27 mouse cellular contexts compared by ENCODE assay signal in genomic region chr17:47591073-47591472, GRCm38 (mm10). TPM values are rescaled to one million over a fixed set of nuclear protein-coding genes. Genes with fewer than 3 reads are reported as not detected.
DNase-seq lines count a peak whose midpoint lies in the region; ATAC-seq and TF ChIP-seq lines count a peak whose summit lies in the region.
"Had no signal": no experiment of that assay in that cellular context is flagged by ENCODE, and none has a peak within 500 bp of the region (broad histone marks: within the 10 kb centered on the region; RNA-seq: fewer than 3 reads in every experiment).

No protein-coding gene starts in this region.

- H3K4me1 ChIP-seq in megakaryocyte, embryonic 14.5 days, result peaks cover 45% of the 10 kb centered on the region
- peaks cover 9 to 31% of the 10 kb centered on the region in 2 experiments for H3K4me1 ChIP-seq in MEL (ENCODE audit: control insufficient read depth in 1 of 2, insufficient read depth in 2 of 2, low read length in 2 of 2)
- peaks cover 49% of the 10 kb centered on the region for H3K4me1 ChIP-seq in liver, embryonic 13.5 days (replicated peaks)
- peaks cover 18% of the 10 kb centered on the region for H3K4me1 ChIP-seq in liver, postnatal 0 days (ENCODE audit: insufficient read depth)

- H3K4me3 ChIP-seq in megakaryocyte, embryonic 14.5 days (replicated peaks), result peak overlapping the region; percentile 16
- H3K4me3 ChIP-seq in MEL (ENCODE audit: control insufficient read depth in 1 of 2, insufficient read depth in 1 of 2, low read depth in 2 of 2, low read length in 2 of 2), result no peak overlapping the region
- H3K4me3 ChIP-seq in liver, embryonic 13.5 days (replicated peaks), result no peak overlapping the region
- no peak overlapping the region for H3K4me3 ChIP-seq in liver, postnatal 0 days (ENCODE audit: low read depth, low read length)
- H3K4me3 ChIP-seq: embryonic facial prominence, embryonic 12.5 days; embryonic facial prominence, embryonic 15.5 days; heart, embryonic 12.5 days; heart, embryonic 15.5 days; hindbrain, embryonic 10.5 days; hindbrain, embryonic 13.5 days had no signal

- TF ChIP-seq CTCF in MEL (IDR thresholded peaks at IDR 0.05 in 2 of 3, conservative IDR thresholded peaks at IDR 0.05 in 1 of 3; ENCODE audit: control insufficient read depth in 1 of 3, insufficient read depth in 1 of 3, low read depth in 2 of 3, low read length in 3 of 3, poor library complexity in 1 of 3, severe bottlenecking in 1 of 3), result no peak
- TF ChIP-seq CTCF in liver, postnatal 0 days (IDR thresholded peaks at IDR 0.05; ENCODE audit: low read depth), result no peak

- no peaks in the 10 kb centered on the region for H3K27me3 ChIP-seq in megakaryocyte, embryonic 14.5 days (replicated peaks)
- no peaks in the 10 kb centered on the region for H3K27me3 ChIP-seq in MEL (ENCODE audit: control insufficient read depth in 1 of 2, insufficient read depth in 2 of 2, low read length in 2 of 2)
- no peaks in the 10 kb centered on the region for H3K27me3 ChIP-seq in liver, embryonic 13.5 days
- H3K27me3 ChIP-seq in liver, postnatal 0 days (ENCODE audit: insufficient read depth, low read length), result no peaks in the 10 kb centered on the region
- H3K27me3 ChIP-seq: embryonic facial prominence, embryonic 12.5 days; embryonic facial prominence, embryonic 15.5 days; heart, embryonic 12.5 days; heart, embryonic 15.5 days had no signal

- no peak for TF ChIP-seq RAD21 in MEL (IDR thresholded peaks at IDR 0.05; ENCODE audit: low read depth, low read length)

- no peak overlapping the region for H3K4me2 ChIP-seq in liver, embryonic 13.5 days
- no peak overlapping the region for H3K4me2 ChIP-seq in liver, postnatal 0 days (ENCODE audit: low read depth, low read length)
- H3K4me2 ChIP-seq: embryonic facial prominence, embryonic 12.5 days; embryonic facial prominence, embryonic 15.5 days; heart, embryonic 12.5 days; heart, embryonic 15.5 days; hindbrain, embryonic 13.5 days had no signal

- TF ChIP-seq EP300 in MEL (IDR thresholded peaks at IDR 0.05; ENCODE audit: low read depth in 1 of 2, low read length in 2 of 2), result peak in 1 of 2 experiments; percentile 37; a peak in 1 of 4 replicates
- TF ChIP-seq EP300 in liver, postnatal 0 days (IDR thresholded peaks at IDR 0.05; ENCODE audit: low read depth), result peak; percentile 39; the same call in 1 of the 2 replicates

- H3K36me3 ChIP-seq in megakaryocyte, embryonic 14.5 days (replicated peaks; ENCODE audit: low read length), result peaks cover 37% of the 10 kb centered on the region
- peaks cover 0 to 23% of the 10 kb centered on the region in 2 experiments; a peak in 2 of 4 replicates for H3K36me3 ChIP-seq in MEL (ENCODE audit: control insufficient read depth in 1 of 2, insufficient read depth in 2 of 2, low read length in 2 of 2)
- peaks cover 8% of the 10 kb centered on the region for H3K36me3 ChIP-seq in liver, embryonic 13.5 days
- 0 out of 2 replicates have a peak, but pooled peaks cover 8% of the 10 kb centered on the region for H3K36me3 ChIP-seq in liver, postnatal 0 days (replicated peaks; ENCODE audit: insufficient read depth, low read length)
- H3K36me3 ChIP-seq: embryonic facial prominence, embryonic 12.5 days; embryonic facial prominence, embryonic 15.5 days; heart, embryonic 12.5 days; heart, embryonic 15.5 days; hindbrain, embryonic 10.5 days; hindbrain, embryonic 13.5 days had no signal

- H3K9me3 ChIP-seq in megakaryocyte, embryonic 14.5 days, result no peaks in the 10 kb centered on the region
- no peaks in the 10 kb centered on the region for H3K9me3 ChIP-seq in MEL (replicated peaks; ENCODE audit: insufficient read depth, low read length)
- no peaks in the 10 kb centered on the region for H3K9me3 ChIP-seq in liver, embryonic 13.5 days (replicated peaks)
- no peaks in the 10 kb centered on the region for H3K9me3 ChIP-seq in liver, postnatal 0 days (ENCODE audit: low read length)
- H3K9me3 ChIP-seq: embryonic facial prominence, embryonic 12.5 days; embryonic facial prominence, embryonic 15.5 days; G1E; heart, embryonic 12.5 days; heart, embryonic 15.5 days; hindbrain, embryonic 10.5 days; hindbrain, embryonic 13.5 days had no signal

- no peak for ATAC-seq in megakaryocyte, adult 5-6 weeks (ENCODE audit: poor library complexity, severe bottlenecking)
- no peak for ATAC-seq in liver, embryonic 13.5 days (ENCODE audit: low read depth)
- no peak for ATAC-seq in liver, postnatal 0 days
- ATAC-seq: forebrain, embryonic 14.5 days; forebrain, postnatal 0 days; hindbrain, embryonic 16.5 days had no signal

- TF ChIP-seq POLR2A in MEL (IDR thresholded peaks at IDR 0.05; ENCODE audit: control insufficient read depth in 1 of 2, insufficient read depth in 1 of 2, low read depth in 1 of 2, low read length in 2 of 2, poor library complexity in 1 of 2), result no peak

- no peak overlapping the region for H3K27ac ChIP-seq in MEL (ENCODE audit: control insufficient read depth, low read depth, low read length)
- H3K27ac ChIP-seq in liver, embryonic 13.5 days, result peak overlapping the region; percentile 45
- H3K27ac ChIP-seq in liver, postnatal 0 days (ENCODE audit: low read depth), result no peak overlapping the region
- H3K27ac ChIP-seq: embryonic facial prominence, embryonic 12.5 days; embryonic facial prominence, embryonic 15.5 days; heart, embryonic 15.5 days; hindbrain, embryonic 10.5 days; hindbrain, embryonic 13.5 days had no signal

- 14% methylated on average over 3 of the region's 3 CpGs for WGBS in liver, embryonic 13.5 days (ENCODE audit: insufficient replicate concordance)
- WGBS in liver, postnatal 0 days (ENCODE audit: insufficient replicate concordance), result 35% methylated on average over 3 of the region's 3 CpGs

- H3K9ac ChIP-seq in MEL (ENCODE audit: control insufficient read depth, low read depth, low read length, poor library complexity, severe bottlenecking), result no peak overlapping the region
- no peak overlapping the region for H3K9ac ChIP-seq in liver, embryonic 13.5 days
- no peak overlapping the region for H3K9ac ChIP-seq in liver, postnatal 0 days (replicated peaks)
- H3K9ac ChIP-seq: embryonic facial prominence, embryonic 12.5 days; embryonic facial prominence, embryonic 15.5 days; forebrain, postnatal 0 days; heart, embryonic 12.5 days; heart, embryonic 15.5 days; hindbrain, embryonic 13.5 days had no signal

- peak; percentile 34 for DNase-seq in MEL (ENCODE audit: low read depth, low spot score)
- no peak for DNase-seq in liver, embryonic 13.5 days
- no peak for DNase-seq in liver, postnatal 0 days
- DNase-seq in B cell, adult 2 months, result no peak
- no peak for DNase-seq in urinary bladder, postnatal 14 days (ENCODE audit: low spot score)
- DNase-seq: adrenal gland, adult 2 months; adrenal gland, postnatal 14 days; cerebellum, adult 11 months; cerebellum, adult 2 months; cerebellum, adult 9-11 months; cerebellum, postnatal 25 days; forebrain, postnatal 0 days; gastrocnemius, postnatal 25 days; heart, adult 18-20 months; heart, postnatal 10 days; heart, postnatal 36 days had no signal

- H3K79me2 ChIP-seq in MEL (ENCODE audit: control insufficient read depth, insufficient read depth, low read length, poor library complexity), result peaks cover 21% of the 10 kb centered on the region

TF ChIP-seq in MEL, 35 proteins besides CTCF, POLR2A, EP300 and RAD21 (continues in another document):
- TF ChIP-seq MYC (IDR thresholded peaks at IDR 0.05; ENCODE audit: low read depth, low read length) (no peak), GATA1 (IDR thresholded peaks at IDR 0.05; ENCODE audit: low read depth, low read length) (peak; percentile 56), CHD2 (IDR thresholded peaks at IDR 0.05; ENCODE audit: low read length) (no peak)

RNA-seq across cellular contexts. Expression of gene Bysl, which starts 20.2 kb away (rescaled TPM):
- 7.8 and 17.7 TPM in 2 replicates for polyA plus RNA-seq in megakaryocyte, embryonic 14.5 days (2012; ENCODE audit: insufficient read depth, low replicate concordance)
- 4.8 and 5.6 TPM in 2 replicates for total RNA-seq in megakaryocyte, adult 5-6 weeks (2015)
- 6.4 and 7.3 TPM in 2 replicates for total RNA-seq in megakaryocyte, adult 5-6 weeks (2017)
- total RNA-seq in MEL (2012; rRNA removed), result 60.2 and 69.3 TPM in 2 replicates
- 10 to 100 TPM in 1 of 2 experiments, not detected in 1; 85.4 TPM for polyA plus RNA-seq in MEL (2012; ENCODE audit: insufficient read depth in 1 of 2, insufficient read length in 2 of 2, low read depth in 1 of 2, low replicate concordance in 2 of 2, missing spikeins in 1 of 2)
- polyA plus RNA-seq in liver, embryonic 13.5 days (2015; fragmentation: Nextera tagmentation; extraction: Ambion mirVana), result 28.0 and 28.4 TPM in 2 replicates
- 8.9 and 10.6 TPM in 2 replicates for polyA plus RNA-seq in liver, postnatal 0 days (2015; fragmentation: Nextera tagmentation; extraction: Ambion mirVana)

RNA-seq across cellular contexts. Expression of gene Med20, which starts 20.3 kb away (rescaled TPM):
- polyA plus RNA-seq in megakaryocyte, embryonic 14.5 days (2012; ENCODE audit: insufficient read depth, low replicate concordance), result 2.3 TPM in 1 of 2 replicates, not detected in the other
- 17.2 and 18.2 TPM in 2 replicates for total RNA-seq in megakaryocyte, adult 5-6 weeks (2015)
- 32.2 and 33.8 TPM in 2 replicates for total RNA-seq in megakaryocyte, adult 5-6 weeks (2017)
- total RNA-seq in MEL (2012; rRNA removed), result 45.9 and 62.6 TPM in 2 replicates
- 10 to 100 TPM in 1 of 2 experiments, not detected in 1; 45.7 TPM for polyA plus RNA-seq in MEL (2012; ENCODE audit: insufficient read depth in 1 of 2, insufficient read length in 2 of 2, low read depth in 1 of 2, low replicate concordance in 2 of 2, missing spikeins in 1 of 2)
- polyA plus RNA-seq in liver, embryonic 13.5 days (2015; fragmentation: Nextera tagmentation; extraction: Ambion mirVana), result 26.0 and 26.1 TPM in 2 replicates
- 13.5 and 14.4 TPM in 2 replicates for polyA plus RNA-seq in liver, postnatal 0 days (2015; fragmentation: Nextera tagmentation; extraction: Ambion mirVana)

RNA-seq across cellular contexts. Expression of gene Gm20517, which starts 20.3 kb away (rescaled TPM):
- polyA plus RNA-seq in megakaryocyte, embryonic 14.5 days (2012; ENCODE audit: insufficient read depth, low replicate concordance), result 0.29 and 0.81 TPM in 2 replicates
- total RNA-seq in megakaryocyte, adult 5-6 weeks (2015), result 0.49 and 2.4 TPM in 2 replicates
- total RNA-seq in megakaryocyte, adult 5-6 weeks (2017), result 1.7 and 2.3 TPM in 2 replicates
- total RNA-seq in MEL (2012; rRNA removed), result 1.1 and 2.9 TPM in 2 replicates
- polyA plus RNA-seq in MEL (2012; ENCODE audit: insufficient read depth in 1 of 2, insufficient read length in 2 of 2, low read depth in 1 of 2, low replicate concordance in 2 of 2, missing spikeins in 1 of 2), result 1 to 10 TPM in 1 of 2 experiments, not detected in 1; 1.9 TPM
- 1.8 TPM in 2 replicates for polyA plus RNA-seq in liver, embryonic 13.5 days (2015; fragmentation: Nextera tagmentation; extraction: Ambion mirVana)
- polyA plus RNA-seq in liver, postnatal 0 days (2015; fragmentation: Nextera tagmentation; extraction: Ambion mirVana), result 0.79 and 0.82 TPM in 2 replicates

RNA-seq across cellular contexts. Expression of gene Usp49, which starts 39.4 kb away (rescaled TPM):
- 1.2 and 3.7 TPM in 2 replicates for polyA plus RNA-seq in megakaryocyte, embryonic 14.5 days (2012; ENCODE audit: insufficient read depth, low replicate concordance)
- 3.9 and 5.1 TPM in 2 replicates for total RNA-seq in megakaryocyte, adult 5-6 weeks (2015)
- 4.2 and 5.3 TPM in 2 replicates for total RNA-seq in megakaryocyte, adult 5-6 weeks (2017)
- total RNA-seq in MEL (2012; rRNA removed), result 5.2 and 5.5 TPM in 2 replicates
- 10 to 100 TPM in 1 of 2 experiments, not detected in 1; 16.1 TPM for polyA plus RNA-seq in MEL (2012; ENCODE audit: insufficient read depth in 1 of 2, insufficient read length in 2 of 2, low read depth in 1 of 2, low replicate concordance in 2 of 2, missing spikeins in 1 of 2)
- 3.3 and 4.1 TPM in 2 replicates for polyA plus RNA-seq in liver, embryonic 13.5 days (2015; fragmentation: Nextera tagmentation; extraction: Ambion mirVana)
- polyA plus RNA-seq in liver, postnatal 0 days (2015; fragmentation: Nextera tagmentation; extraction: Ambion mirVana), result 1.2 and 1.6 TPM in 2 replicates
